Mouse (Mus musculus) forebrain, postnatal 0 days (tissue): Measurements from ENCODE around the gene Babam1. TPM values are rescaled to one million over a fixed set of nuclear protein-coding genes. Genes with fewer than 3 reads are reported as not detected.

Experiments used
- ATAC-seq: fragments of 200-750 bp; cut with Nextera tagmentation; 2 replicates; pipeline ENCODE4 v1.8.0; 2017; ENCODE audit warnings: mild to moderate bottlenecking, moderate library complexity
- DNase-seq: peaks from one replicate; pipeline ENCODE4 v3.0.0-alpha.2; 2015
- H3K27ac ChIP-seq: fragments of 300-500 bp; sonication (generic); 2 replicates; pipeline ENCODE4 v1.5.1; 2014; ENCODE audit warnings: low read depth, mild to moderate bottlenecking, antibody characterized with exemption, low read length, moderate library complexity, mixed read lengths
- H3K27me3 ChIP-seq: fragments of 300-500 bp; sonication (generic); 2 replicates; pipeline ENCODE4 v1.6.1; 2014; ENCODE audit warnings: mild to moderate bottlenecking, low read length, mixed read lengths; ENCODE audit not compliant: insufficient read depth
- H3K36me3 ChIP-seq: fragments of 300-500 bp; sonication (generic); 2 replicates; pipeline ENCODE4 v1.6.1; 2014; ENCODE audit warnings: mild to moderate bottlenecking, moderate library complexity; ENCODE audit not compliant: insufficient read depth
- H3K4me1 ChIP-seq: fragments of 300-500 bp; sonication (generic); 2 replicates; pipeline ENCODE4 v1.6.1; 2014; ENCODE audit warnings: antibody characterized with exemption; ENCODE audit not compliant: insufficient read depth
- H3K4me2 ChIP-seq: fragments of 300-500 bp; sonication (generic); 2 replicates; pipeline ENCODE4 v1.6.1; 2014; ENCODE audit warnings: low read depth, mild to moderate bottlenecking, moderate library complexity
- H3K4me3 ChIP-seq: fragments of 300-500 bp; sonication (generic); 2 replicates; pipeline ENCODE4 v1.5.1; 2014; ENCODE audit warnings: low read depth, low read length, mixed read lengths
- H3K9ac ChIP-seq: fragments of 300-500 bp; sonication (generic); 2 replicates; pipeline ENCODE4 v1.6.1; 2014; ENCODE audit warnings: mild to moderate bottlenecking
- H3K9me3 ChIP-seq: fragments of 300-500 bp; sonication (generic); 2 replicates; pipeline ENCODE4 v1.6.1; 2016; ENCODE audit warnings: low read length
- CTCF ChIP-seq: sonication (generic); IDR thresholded peaks from 2 replicates; pipeline ENCODE4 v1.5.1; 2016; ENCODE audit warnings: antibody characterized with exemption, control low read depth, low read depth
- WGBS: fragments of 180-500 bp; shearing (Covaris S2); extraction: QIAGEN DNeasy Blood & Tissue Kit; methylation state at CpG from one replicate; pipeline ENCODE4 v1.1.7; 2014; 5-methylcytosine and 5-hydroxymethylcytosine counted together
- polyA plus RNA-seq: library from polyadenylated mRNA; unstranded; fragments of >200 nt; fragmentation: Nextera tagmentation; extraction: Ambion mirVana; gene quantifications from 2 replicates; pipeline ENCODE4 v1.2.1, GENCODE M21; 2015
- total RNA-seq: library from RNA; depleted of rRNA; stranded (reverse); fragments of >200 nt; gene quantifications from 2 replicates; pipeline ENCODE4 v1.2.3, GENCODE M21; 2014; rRNA removed

The Babam1 gene
- total and polyA plus RNA-seq, 2 experiments from 2014 or later: 94.0 to 107 TPM

- peaks cover 2% of the 10 kb centered on the region; the same call in 1 of the 2 replicates for H3K36me3 ChIP-seq
- no peaks in the 10 kb centered on the region for H3K4me1 ChIP-seq
- 71% methylated on average over 4 of the region's 4 CpGs for WGBS
- no peaks in the 10 kb centered on the region for H3K9me3 ChIP-seq
- no peak for ATAC-seq
- no peak for DNase-seq
- no peak for TF ChIP-seq CTCF
- H3K4me3 ChIP-seq: no peak overlapping the region
- no peaks in the 10 kb centered on the region for H3K27me3 ChIP-seq
- no peak overlapping the region for H3K4me2 ChIP-seq
- no peak overlapping the region for H3K27ac ChIP-seq
- no peak overlapping the region for H3K9ac ChIP-seq
Measured at GRCm38 (mm10) chr8:71451337-71451736, 54.7 kb downstream of the Babam1 start.

DNA sequence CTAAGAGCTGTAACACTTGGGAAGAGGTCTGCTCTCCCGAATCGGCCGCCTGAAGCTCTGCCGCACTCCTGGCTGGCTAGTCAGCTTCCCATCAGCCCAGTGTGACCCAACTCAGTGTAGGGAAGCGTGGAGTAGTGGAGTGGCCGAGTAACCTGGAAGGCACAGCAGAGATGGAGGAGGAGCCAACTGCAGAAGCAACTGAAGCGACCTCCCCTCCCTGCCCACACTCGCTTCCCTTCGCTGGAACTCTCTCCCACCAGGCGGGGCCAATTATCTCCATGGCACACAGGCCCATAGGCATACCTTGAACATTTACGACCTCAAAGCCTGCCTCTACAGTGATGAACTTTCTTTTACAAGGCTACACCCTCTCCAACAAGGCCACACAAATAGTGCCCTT is 55.1 kb downstream of the Babam1 start:
- ATAC-seq: no peak
- 57% methylated on average over 11 of the region's 11 CpGs for WGBS
- H3K36me3 ChIP-seq: peaks cover 6% of the 10 kb centered on the region
- H3K4me3 ChIP-seq: no peak overlapping the region
- no peak for TF ChIP-seq CTCF
- no peak overlapping the region for H3K27ac ChIP-seq
- H3K27me3 ChIP-seq: no peaks in the 10 kb centered on the region
- no peaks in the 10 kb centered on the region for H3K4me1 ChIP-seq
- no peak overlapping the region for H3K9ac ChIP-seq
- no peaks in the 10 kb centered on the region for H3K9me3 ChIP-seq
- no peak for DNase-seq
- H3K4me2 ChIP-seq: no peak overlapping the region

- Histone ChIP-seq H3K9ac (no peak overlapping the region), H3K27me3 (no peaks in the 10 kb centered on the region), H3K36me3 (peaks cover 14% of the 10 kb centered on the region), H3K4me3 (no peak overlapping the region), H3K27ac (no peak overlapping the region), H3K9me3 (no peaks in the 10 kb centered on the region), H3K4me2 (no peak overlapping the region), H3K4me1 (no peaks in the 10 kb centered on the region)
- ATAC-seq (no peak), DNase-seq (no peak)
- 88% methylated on average over 2 of the region's 2 CpGs for WGBS
- no peak for TF ChIP-seq CTCF
Measured at GRCm38 (mm10) chr8:71452669-71453068, 56.0 kb downstream of the Babam1 start.

Other genes with a start within 250 kb of the Babam1 start
- 31.4 and 35.2 TPM in 2 replicates for gene Myo9b, start 124.1 kb upstream of the Babam1 start, total RNA-seq
- 5.7 and 6.5 TPM in 2 replicates for gene Myo9b, start 124.1 kb upstream of the Babam1 start, polyA plus RNA-seq
- gene Haus8, start 123.9 kb upstream of the Babam1 start, total RNA-seq: 36.4 and 38.9 TPM in 2 replicates
- gene Haus8, start 123.9 kb upstream of the Babam1 start, polyA plus RNA-seq: 34.0 and 40.7 TPM in 2 replicates
- gene Use1, start 30.0 kb upstream of the Babam1 start, total RNA-seq: 148 and 195 TPM in 2 replicates
- 124 and 140 TPM in 2 replicates for gene Use1, start 30.0 kb upstream of the Babam1 start, polyA plus RNA-seq
- 14.3 and 16.2 TPM in 2 replicates for gene Ocel1, start 25.6 kb upstream of the Babam1 start, total RNA-seq
- 5.2 and 6.6 TPM in 2 replicates for gene Ocel1, start 25.6 kb upstream of the Babam1 start, polyA plus RNA-seq
- 59.0 and 63.9 TPM in 2 replicates for gene Nr2f6, start 14.9 kb upstream of the Babam1 start, total RNA-seq
- gene Nr2f6, start 14.9 kb upstream of the Babam1 start, polyA plus RNA-seq: 26.0 and 28.9 TPM in 2 replicates
- gene Ushbp1, start 1.1 kb upstream of the Babam1 start, total RNA-seq: 3.5 and 5.6 TPM in 2 replicates
- 4.2 and 4.5 TPM in 2 replicates for gene Ushbp1, start 1.1 kb upstream of the Babam1 start, polyA plus RNA-seq
- 0.81 and 2.8 TPM in 2 replicates for gene Ankle1, start 9.1 kb downstream of the Babam1 start, total RNA-seq
- gene Ankle1, start 9.1 kb downstream of the Babam1 start, polyA plus RNA-seq: 0.97 and 2.3 TPM in 2 replicates
- 187 and 210 TPM in 2 replicates for gene Abhd8, start 66.8 kb downstream of the Babam1 start, total RNA-seq
- 168 and 169 TPM in 2 replicates for gene Abhd8, start 66.8 kb downstream of the Babam1 start, polyA plus RNA-seq
- 75.0 and 80.5 TPM in 2 replicates for gene Mrpl34, start 68.1 kb downstream of the Babam1 start, total RNA-seq
- 145 and 184 TPM in 2 replicates for gene Mrpl34, start 68.1 kb downstream of the Babam1 start, polyA plus RNA-seq
- 179 and 184 TPM in 2 replicates for gene Dda1, start 72.3 kb downstream of the Babam1 start, total RNA-seq
- 274 and 283 TPM in 2 replicates for gene Dda1, start 72.3 kb downstream of the Babam1 start, polyA plus RNA-seq
- 76.5 and 82.2 TPM in 2 replicates for gene Ano8, start 89.1 kb downstream of the Babam1 start, total RNA-seq
- 5.9 and 7.7 TPM in 2 replicates for gene Ano8, start 89.1 kb downstream of the Babam1 start, polyA plus RNA-seq
- gene Gtpbp3, start 91.2 kb downstream of the Babam1 start, total RNA-seq: 23.6 and 33.6 TPM in 2 replicates
- gene Gtpbp3, start 91.2 kb downstream of the Babam1 start, polyA plus RNA-seq: 6.9 and 9.4 TPM in 2 replicates
- gene Plvap, start 114.9 kb downstream of the Babam1 start, total RNA-seq: 2.2 and 4.0 TPM in 2 replicates
- gene Plvap, start 114.9 kb downstream of the Babam1 start, polyA plus RNA-seq: 6.9 and 8.7 TPM in 2 replicates
- gene Ccdc194, start 128.8 kb downstream of the Babam1 start, total RNA-seq: 0.48 TPM in 1 of 2 replicates, not detected in the other
- gene Ccdc194, start 128.8 kb downstream of the Babam1 start, polyA plus RNA-seq: 0.08 and 0.16 TPM in 2 replicates
- 10.1 and 17.8 TPM in 2 replicates for gene Bst2, start 140.6 kb downstream of the Babam1 start, total RNA-seq
- gene Bst2, start 140.6 kb downstream of the Babam1 start, polyA plus RNA-seq: 19.3 and 21.0 TPM in 2 replicates
- gene Mvb12a, start 146.1 kb downstream of the Babam1 start, total RNA-seq: 70.5 and 81.7 TPM in 2 replicates
- 73.4 and 87.4 TPM in 2 replicates for gene Mvb12a, start 146.1 kb downstream of the Babam1 start, polyA plus RNA-seq
- 0.08 TPM in 1 of 2 replicates, not detected in the other for gene Tmem221, start 162.0 kb downstream of the Babam1 start, total RNA-seq
- gene Tmem221, start 162.0 kb downstream of the Babam1 start, polyA plus RNA-seq: 0.16 and 0.18 TPM in 2 replicates
- gene Nxnl1, start 169.7 kb downstream of the Babam1 start, total RNA-seq: 0.08 TPM in 1 of 2 replicates, not detected in the other
- not detected in 2 replicates for gene Nxnl1, start 169.7 kb downstream of the Babam1 start, polyA plus RNA-seq
- gene Slc27a1, start 172.0 kb downstream of the Babam1 start, total RNA-seq: 106 and 133 TPM in 2 replicates
- gene Slc27a1, start 172.0 kb downstream of the Babam1 start, polyA plus RNA-seq: 74.8 and 102 TPM in 2 replicates
- gene Pgls, start 195.3 kb downstream of the Babam1 start, total RNA-seq: 248 and 264 TPM in 2 replicates
- gene Pgls, start 195.3 kb downstream of the Babam1 start, polyA plus RNA-seq: 262 and 318 TPM in 2 replicates
- 3.4 and 11.1 TPM in 2 replicates for gene Fam129c, start 200.8 kb downstream of the Babam1 start, total RNA-seq
- gene Fam129c, start 200.8 kb downstream of the Babam1 start, polyA plus RNA-seq: 2.0 and 2.8 TPM in 2 replicates
- gene Colgalt1, start 214.1 kb downstream of the Babam1 start, total RNA-seq: 84.3 and 85.6 TPM in 2 replicates
- gene Colgalt1, start 214.1 kb downstream of the Babam1 start, polyA plus RNA-seq: 58.4 and 59.6 TPM in 2 replicates